Mouse (Mus musculus) limb, embryonic 15.5 days (tissue): ENCODE results near the gene Mien1. TPM values are rescaled to one million over a fixed set of nuclear protein-coding genes. Genes with fewer than 3 reads are reported as not detected.

Source experiments
- ATAC-seq: fragments of 200-750 bp; cut with Nextera tagmentation; 2 replicates; pipeline ENCODE4 v1.8.0; 2017; ENCODE audit warnings: low read depth, moderate TSS enrichment; ENCODE audit not compliant: insufficient number of reproducible peaks, low FRiP score, low TSS enrichment
- H3K27ac ChIP-seq: fragments of 300-500 bp; sonication (generic); 2 replicates; pipeline ENCODE4 v1.5.1; 2015; ENCODE audit warnings: moderate library complexity, mild to moderate bottlenecking, inconsistent platforms
- H3K27me3 ChIP-seq: fragments of 300-500 bp; sonication (generic); 2 replicates; pipeline ENCODE4 v1.6.1; 2015; ENCODE audit warnings: inconsistent platforms
- H3K36me3 ChIP-seq: fragments of 300-500 bp; sonication (generic); 2 replicates; pipeline ENCODE4 v1.6.1; 2015; ENCODE audit warnings: inconsistent platforms
- H3K4me1 ChIP-seq: fragments of 300-500 bp; sonication (generic); 2 replicates; pipeline ENCODE4 v1.6.1; 2015; ENCODE audit warnings: inconsistent platforms
- H3K4me2 ChIP-seq: fragments of 300-500 bp; sonication (generic); 2 replicates; pipeline ENCODE4 v1.6.1; 2015; ENCODE audit warnings: mild to moderate bottlenecking, inconsistent platforms
- H3K4me3 ChIP-seq: fragments of 300-500 bp; sonication (generic); 2 replicates; pipeline ENCODE4 v1.5.1; 2015; ENCODE audit warnings: mild to moderate bottlenecking, inconsistent platforms
- H3K9ac ChIP-seq: fragments of 300-500 bp; sonication (generic); 2 replicates; pipeline ENCODE4 v1.6.1; 2015; ENCODE audit warnings: inconsistent platforms
- H3K9me3 ChIP-seq: fragments of 300-500 bp; sonication (generic); 2 replicates; pipeline ENCODE4 v1.6.1; 2016; ENCODE audit warnings: inconsistent platforms
- WGBS: fragments of 180-500 bp; shearing (Covaris S2); methylation state at CpG from one replicate; pipeline ENCODE4 v1.1.7; 2015; 5-methylcytosine and 5-hydroxymethylcytosine counted together
- polyA plus RNA-seq: library from polyadenylated mRNA; unstranded; fragments of >200 nt; fragmentation: Nextera tagmentation; extraction: Ambion mirVana; gene quantifications from 2 replicates; pipeline ENCODE4 v1.2.1, GENCODE M21; 2015

Mien1 gene
- polyA plus RNA-seq, 1 experiment from 2014 or later: 100 TPM

GRCm38 (mm10) chr11:98474967-98475366, 36.2 kb upstream of the Mien1 start:
- 86% methylated on average over 11 of the region's 11 CpGs for WGBS
- no peak for ATAC-seq

GRCm38 (mm10) chr11:98473916-98474479, 35.2 kb upstream of the Mien1 start:
- H3K27ac ChIP-seq: no peak overlapping the region
- H3K4me2 ChIP-seq: no peak overlapping the region
- no peak overlapping the region for H3K9ac ChIP-seq
- no peaks in the 10 kb centered on the region for H3K36me3 ChIP-seq
- no peak for ATAC-seq
- H3K4me3 ChIP-seq: no peak overlapping the region
- H3K27me3 ChIP-seq: no peaks in the 10 kb centered on the region
- no peaks in the 10 kb centered on the region for H3K9me3 ChIP-seq
- 49% methylated on average over 8 of the region's 8 CpGs for WGBS
- no peaks in the 10 kb centered on the region; the same call in 1 of the 2 replicates for H3K4me1 ChIP-seq

More at GRCm38 (mm10) chr11:98474967-98475366, 36.2 kb upstream of the Mien1 start:
- Histone ChIP-seq H3K36me3 (no peaks in the 10 kb centered on the region), H3K27me3 (no peaks in the 10 kb centered on the region), H3K4me1 (no peaks in the 10 kb centered on the region; the same call in 1 of the 2 replicates), H3K27ac (no peak overlapping the region), H3K9me3 (no peaks in the 10 kb centered on the region), H3K9ac (no peak overlapping the region), H3K4me3 (no peak overlapping the region), H3K4me2 (no peak overlapping the region)

GRCm38 (mm10) chr11:98472696-98473095, 33.9 kb upstream of the Mien1 start:
- no peak for ATAC-seq
- no peaks in the 10 kb centered on the region for H3K9me3 ChIP-seq
- no peaks in the 10 kb centered on the region for H3K27me3 ChIP-seq
- H3K27ac ChIP-seq: no peak overlapping the region
- H3K4me3 ChIP-seq: no peak overlapping the region
- no peak overlapping the region for H3K4me2 ChIP-seq
- no peaks in the 10 kb centered on the region for H3K36me3 ChIP-seq
- H3K4me1 ChIP-seq: no peaks in the 10 kb centered on the region; the same call in 1 of the 2 replicates
- no peak overlapping the region for H3K9ac ChIP-seq
- 72% methylated on average over 4 of the region's 4 CpGs for WGBS

- WGBS: 75% methylated on average over 6 of the region's 6 CpGs
- Histone ChIP-seq H3K9me3 (no peaks in the 10 kb centered on the region), H3K4me3 (no peak overlapping the region), H3K4me1 (no peaks in the 10 kb centered on the region; the same call in 1 of the 2 replicates), H3K4me2 (no peak overlapping the region), H3K36me3 (no peaks in the 10 kb centered on the region), H3K9ac (no peak overlapping the region), H3K27ac (no peak overlapping the region), H3K27me3 (no peaks in the 10 kb centered on the region)
- ATAC-seq: no peak
These were observed 32.0 kb upstream of the Mien1 start for GRCm38 (mm10) chr11:98470795-98471194.

- Histone ChIP-seq H3K4me3 (no peak overlapping the region), H3K4me2 (no peak overlapping the region), H3K27me3 (no peaks in the 10 kb centered on the region; the same call in 1 of the 2 replicates), H3K9me3 (no peaks in the 10 kb centered on the region), H3K36me3 (no peaks in the 10 kb centered on the region), H3K9ac (no peak overlapping the region), H3K4me1 (no peaks in the 10 kb centered on the region; the same call in 1 of the 2 replicates), H3K27ac (no peak overlapping the region)
- ATAC-seq: no peak
- WGBS: 57% methylated on average over 22 of the region's 22 CpGs
These were observed 31.2 kb upstream of the Mien1 start for GRCm38 (mm10) chr11:98469761-98470714.

GRCm38 (mm10) chr11:98464516-98464915, 25.7 kb upstream of the Mien1 start:
- Histone ChIP-seq H3K36me3 (no peaks in the 10 kb centered on the region), H3K9ac (no peak overlapping the region), H3K27ac (no peak overlapping the region), H3K27me3 (peaks cover 13% of the 10 kb centered on the region), H3K9me3 (no peaks in the 10 kb centered on the region), H3K4me1 (no peaks in the 10 kb centered on the region), H3K4me3 (no peak overlapping the region), H3K4me2 (no peak overlapping the region)
- 78% methylated on average over 4 of the region's 6 CpGs for WGBS
- ATAC-seq: no peak

- Histone ChIP-seq H3K4me3 (no peak overlapping the region), H3K27me3 (peaks cover 18% of the 10 kb centered on the region), H3K27ac (no peak overlapping the region), H3K9ac (no peak overlapping the region), H3K4me1 (no peaks in the 10 kb centered on the region), H3K9me3 (no peaks in the 10 kb centered on the region), H3K4me2 (no peak overlapping the region), H3K36me3 (no peaks in the 10 kb centered on the region)
- no peak for ATAC-seq
- 91% methylated on average over 9 of the region's 9 CpGs for WGBS
These were observed 25.1 kb upstream of the Mien1 start for GRCm38 (mm10) chr11:98463911-98464310.

GRCm38 (mm10) chr11:98462255-98462654, 23.5 kb upstream of the Mien1 start:
- H3K4me2 ChIP-seq: no peak overlapping the region
- H3K4me3 ChIP-seq: no peak overlapping the region
- no peaks in the 10 kb centered on the region for H3K36me3 ChIP-seq
- ATAC-seq: no peak
- no peak overlapping the region for H3K9ac ChIP-seq
- no peaks in the 10 kb centered on the region for H3K9me3 ChIP-seq
- peaks cover 31% of the 10 kb centered on the region for H3K27me3 ChIP-seq
- 93% methylated on average over 6 of the region's 6 CpGs for WGBS
- no peak overlapping the region for H3K27ac ChIP-seq
- H3K4me1 ChIP-seq: peaks cover 10% of the 10 kb centered on the region

GRCm38 (mm10) chr11:98461109-98461720, 22.4 kb upstream of the Mien1 start:
- Histone ChIP-seq H3K4me2 (no peak overlapping the region), H3K9ac (no peak overlapping the region), H3K27me3 (peaks cover 31% of the 10 kb centered on the region), H3K9me3 (no peaks in the 10 kb centered on the region), H3K27ac (no peak overlapping the region), H3K4me3 (no peak overlapping the region), H3K36me3 (no peaks in the 10 kb centered on the region), H3K4me1 (peaks cover 14% of the 10 kb centered on the region)
- no peak for ATAC-seq
- WGBS: 35% methylated on average over 6 of the region's 6 CpGs

- Histone ChIP-seq H3K4me1 (peaks cover 14% of the 10 kb centered on the region), H3K27me3 (peaks cover 31% of the 10 kb centered on the region), H3K9ac (no peak overlapping the region), H3K9me3 (no peaks in the 10 kb centered on the region), H3K4me3 (no peak overlapping the region), H3K36me3 (no peaks in the 10 kb centered on the region), H3K4me2 (no peak overlapping the region), H3K27ac (no peak overlapping the region)
- ATAC-seq: no peak
- 81% methylated on average over 9 of the region's 9 CpGs for WGBS
These were observed 21.1 kb upstream of the Mien1 start for GRCm38 (mm10) chr11:98459860-98460259.

- Histone ChIP-seq H3K4me1 (peaks cover 14% of the 10 kb centered on the region), H3K27ac (no peak overlapping the region), H3K4me2 (no peak overlapping the region), H3K27me3 (peaks cover 31% of the 10 kb centered on the region), H3K9ac (no peak overlapping the region), H3K4me3 (no peak overlapping the region), H3K9me3 (no peaks in the 10 kb centered on the region), H3K36me3 (no peaks in the 10 kb centered on the region)
- 15% methylated on average over 11 of the region's 11 CpGs for WGBS
- no peak for ATAC-seq
These were observed 20.4 kb upstream of the Mien1 start for GRCm38 (mm10) chr11:98459071-98459741.
